Mouse (Mus musculus): ENCODE results near the gene Prl7c1. TPM values are rescaled to one million over a fixed set of nuclear protein-coding genes. Genes with fewer than 3 reads are reported as not detected.
"Not testable (repeated sequence)": the region's sequence is repeated elsewhere in the genome, so short reads cannot be mapped to it uniquely, and the experiment has no call there.

Prl7c1 gene
- not detected in 2 replicates for polyA plus RNA-seq (2015; fragmentation: Nextera tagmentation; extraction: Ambion mirVana)

- H3K4me2 ChIP-seq (ENCODE audit: low read depth, low read length); DNase-seq: not testable (repeated sequence)
- WGBS (ENCODE audit: insufficient replicate concordance): 80% methylated on average over 2 of the region's 3 CpGs
Measured at GRCm38 (mm10) chr13:27780704-27781103, at the start of gene Prl7c1. TSS of gene Prl7c1 (minus strand) at chr13:27780804.

GRCm38 (mm10) chr13:27802765-27803164, 22.2 kb upstream of the Prl7c1 start:
- 74% methylated on average over 1 of the region's 1 CpGs for WGBS (ENCODE audit: insufficient replicate concordance)
- Histone ChIP-seq H3K4me1 (ENCODE audit: insufficient read depth) (no peaks in the 10 kb centered on the region), H3K36me3 (replicated peaks; ENCODE audit: insufficient read depth, low read length) (no peaks in the 10 kb centered on the region), H3K9me3 (ENCODE audit: low read length) (no peaks in the 10 kb centered on the region), H3K4me3 (ENCODE audit: low read depth, low read length) (no peak overlapping the region), H3K9ac (replicated peaks) (no peak overlapping the region), H3K27me3 (ENCODE audit: insufficient read depth, low read length) (no peaks in the 10 kb centered on the region), H3K27ac (ENCODE audit: low read depth) (no peak overlapping the region), H3K4me2 (ENCODE audit: low read depth, low read length) (no peak overlapping the region)
- TF ChIP-seq EP300 (IDR thresholded peaks at IDR 0.05; ENCODE audit: low read depth): no peak
- TF ChIP-seq CTCF (IDR thresholded peaks at IDR 0.05; ENCODE audit: low read depth): no peak
- ATAC-seq: no peak
- no peak for DNase-seq

More at GRCm38 (mm10) chr13:27780704-27781103, at the start of gene Prl7c1:
- not testable (repeated sequence) for H3K4me3 ChIP-seq (ENCODE audit: low read depth, low read length); H3K27me3 ChIP-seq (ENCODE audit: insufficient read depth, low read length); H3K9ac ChIP-seq (replicated peaks); H3K4me1 ChIP-seq (ENCODE audit: insufficient read depth); ATAC-seq; H3K36me3 ChIP-seq (replicated peaks; ENCODE audit: insufficient read depth, low read length); H3K27ac ChIP-seq (ENCODE audit: low read depth); H3K9me3 ChIP-seq (ENCODE audit: low read length)

- no peaks in the 10 kb centered on the region for H3K36me3 ChIP-seq (replicated peaks; ENCODE audit: insufficient read depth, low read length)
- no peak within 1 kb of the TSS for H3K4me3 ChIP-seq (ENCODE audit: low read depth, low read length)
- DNase-seq (no peak), ATAC-seq (no peak)
- 75% methylated on average over 1 of the region's 1 CpGs for WGBS (ENCODE audit: insufficient replicate concordance)
- no peaks in the 10 kb centered on the region for H3K9me3 ChIP-seq (ENCODE audit: low read length)
- H3K9ac ChIP-seq (replicated peaks): no peak within 1 kb of the TSS
- no peaks in the 10 kb centered on the region for H3K4me1 ChIP-seq (ENCODE audit: insufficient read depth)
- no peaks in the 10 kb centered on the region for H3K27me3 ChIP-seq (ENCODE audit: insufficient read depth, low read length)
- TF ChIP-seq CTCF (IDR thresholded peaks at IDR 0.05; ENCODE audit: low read depth) (no peak), EP300 (IDR thresholded peaks at IDR 0.05; ENCODE audit: low read depth) (no peak)
- no peak within 1 kb of the TSS for H3K27ac ChIP-seq (ENCODE audit: low read depth)
- H3K4me2 ChIP-seq (ENCODE audit: low read depth, low read length): no peak within 1 kb of the TSS
Measured at GRCm38 (mm10) chr13:27801354-27801753, 20.8 kb upstream of the Prl7c1 start, which contains the start of gene Prl2a1. TSS of gene Prl2a1 (plus strand) at chr13:27801654.

GRCm38 (mm10) chr13:27799303-27799702, 18.7 kb upstream of the Prl7c1 start:
- WGBS (ENCODE audit: insufficient replicate concordance): 43% methylated on average over 4 of the region's 4 CpGs
- Histone ChIP-seq H3K9ac (replicated peaks) (no peak overlapping the region), H3K4me2 (ENCODE audit: low read depth, low read length) (no peak overlapping the region), H3K36me3 (replicated peaks; ENCODE audit: insufficient read depth, low read length) (no peaks in the 10 kb centered on the region), H3K9me3 (ENCODE audit: low read length) (no peaks in the 10 kb centered on the region), H3K4me1 (ENCODE audit: insufficient read depth) (no peaks in the 10 kb centered on the region), H3K27ac (ENCODE audit: low read depth) (no peak overlapping the region), H3K4me3 (ENCODE audit: low read depth, low read length) (no peak overlapping the region), H3K27me3 (ENCODE audit: insufficient read depth, low read length) (no peaks in the 10 kb centered on the region)
- TF ChIP-seq EP300 (IDR thresholded peaks at IDR 0.05; ENCODE audit: low read depth): no peak
- TF ChIP-seq CTCF (IDR thresholded peaks at IDR 0.05; ENCODE audit: low read depth): no peak
- DNase-seq: no peak
- no peak for ATAC-seq

- TF ChIP-seq EP300 (IDR thresholded peaks at IDR 0.05; ENCODE audit: low read depth) (no peak), CTCF (IDR thresholded peaks at IDR 0.05; ENCODE audit: low read depth) (no peak)
- Histone ChIP-seq H3K36me3 (replicated peaks; ENCODE audit: insufficient read depth, low read length) (no peaks in the 10 kb centered on the region), H3K9ac (replicated peaks) (no peak overlapping the region), H3K27ac (ENCODE audit: low read depth) (no peak overlapping the region), H3K27me3 (ENCODE audit: insufficient read depth, low read length) (no peaks in the 10 kb centered on the region), H3K9me3 (ENCODE audit: low read length) (no peaks in the 10 kb centered on the region), H3K4me2 (ENCODE audit: low read depth, low read length) (no peak overlapping the region), H3K4me3 (ENCODE audit: low read depth, low read length) (no peak overlapping the region), H3K4me1 (ENCODE audit: insufficient read depth) (no peaks in the 10 kb centered on the region)
- ATAC-seq: no peak
- WGBS (ENCODE audit: insufficient replicate concordance): 79% methylated on average over 10 of the region's 10 CpGs
- no peak for DNase-seq
Measured at GRCm38 (mm10) chr13:27734512-27735186, 46.0 kb downstream of the Prl7c1 start.

- not testable (repeated sequence) for H3K4me1 ChIP-seq (ENCODE audit: insufficient read depth); H3K9ac ChIP-seq (replicated peaks); H3K9me3 ChIP-seq (ENCODE audit: low read length); H3K4me3 ChIP-seq (ENCODE audit: low read depth, low read length); ATAC-seq; DNase-seq; H3K36me3 ChIP-seq (replicated peaks; ENCODE audit: insufficient read depth, low read length); H3K27me3 ChIP-seq (ENCODE audit: insufficient read depth, low read length); H3K4me2 ChIP-seq (ENCODE audit: low read depth, low read length); H3K27ac ChIP-seq (ENCODE audit: low read depth)
- WGBS (ENCODE audit: insufficient replicate concordance): 55% methylated on average over 5 of the region's 5 CpGs
Measured at GRCm38 (mm10) chr13:27730286-27730959, 50.2 kb downstream of the Prl7c1 start.

GRCm38 (mm10) chr13:27725057-27725456, 55.5 kb downstream of the Prl7c1 start:
- not testable (repeated sequence) for H3K4me2 ChIP-seq (ENCODE audit: low read depth, low read length); H3K9me3 ChIP-seq (ENCODE audit: low read length); ATAC-seq; H3K9ac ChIP-seq (replicated peaks); H3K4me3 ChIP-seq (ENCODE audit: low read depth, low read length); H3K27me3 ChIP-seq (ENCODE audit: insufficient read depth, low read length); H3K4me1 ChIP-seq (ENCODE audit: insufficient read depth); DNase-seq; H3K27ac ChIP-seq (ENCODE audit: low read depth); H3K36me3 ChIP-seq (replicated peaks; ENCODE audit: insufficient read depth, low read length)
- 76% methylated on average over 3 of the region's 3 CpGs for WGBS (ENCODE audit: insufficient replicate concordance)

All from liver, postnatal 0 days (tissue).